Mouse (Mus musculus) C2C12 (cell line): ENCODE data around the gene Scand1. TPM values are rescaled to one million over a fixed set of nuclear protein-coding genes. Genes with fewer than 3 reads are reported as not detected.
A peak's percentile ranks its signal among the peaks of the same experiment; 100 is the strongest.

Experiments
- H3K27me3 ChIP-seq: one replicate; pipeline ENCODE4 v1.6.1; 2011; ENCODE audit not compliant: control insufficient read depth, insufficient read depth, insufficient read length
- H3K36me3 ChIP-seq: one replicate; pipeline ENCODE4 v1.6.1; 2011; ENCODE audit not compliant: control insufficient read depth, insufficient read depth
- H3K4me3 ChIP-seq: one replicate; pipeline ENCODE4 v1.5.1; 2011; ENCODE audit warnings: mild to moderate bottlenecking, control low read depth; ENCODE audit not compliant: poor library complexity, insufficient read depth, severe bottlenecking
- H3K79me2 ChIP-seq: one replicate; pipeline ENCODE4 v1.6.1; 2011; ENCODE audit not compliant: control insufficient read depth, insufficient read depth
- H3K79me3 ChIP-seq: one replicate; pipeline ENCODE4 v1.6.1; 2011; ENCODE audit warnings: low read depth, control low read depth
- H3ac ChIP-seq: one replicate; pipeline ENCODE3; 2011; ENCODE audit warnings: low read depth; ENCODE audit not compliant: control insufficient read depth, insufficient read length
- CEBPB ChIP-seq: IDR thresholded peaks from one replicate; pipeline ENCODE4 v1.6.1; 2011; ENCODE audit warnings: low read depth, mild to moderate bottlenecking, control low read depth, moderate library complexity
- CTCF ChIP-seq: IDR thresholded peaks from one replicate; pipeline ENCODE4 v1.5.1; 2011; ENCODE audit not compliant: control insufficient read depth, insufficient read depth, insufficient read length
- FOSL1 ChIP-seq: IDR thresholded peaks from one replicate; pipeline ENCODE4 v1.8.0; 2011; ENCODE audit warnings: mild to moderate bottlenecking, low read length; ENCODE audit not compliant: poor library complexity, insufficient read depth, severe bottlenecking
- MAX ChIP-seq: IDR thresholded peaks from one replicate; pipeline ENCODE4 v1.6.1; 2011; ENCODE audit warnings: mild to moderate bottlenecking, control low read depth
- MYOD1 ChIP-seq: IDR thresholded peaks from one replicate; pipeline ENCODE4 v1.6.1; 2011; ENCODE audit warnings: low read depth; ENCODE audit not compliant: control insufficient read depth, insufficient read length
- MYOG ChIP-seq: IDR thresholded peaks from one replicate; pipeline ENCODE4 v1.6.1; 2011; ENCODE audit not compliant: control insufficient read depth, insufficient read length; ENCODE audit errors: extremely low read depth
- USF1 ChIP-seq: IDR thresholded peaks from one replicate; pipeline ENCODE4 v1.6.1; 2011; ENCODE audit warnings: low read depth, mild to moderate bottlenecking, control low read depth, moderate library complexity
- polyA plus RNA-seq: library from polyadenylated mRNA; unstranded; fragments of >200 nt; fragmentation: generic; extraction: Trizol; gene quantifications from one replicate; pipeline ENCODE4 v1.2.1, GENCODE M21; 2012; ENCODE audit warnings: missing spikeins

Scand1 gene
- polyA plus RNA-seq, 1 experiment, result 140 TPM

- no peak overlapping the region for H3K4me3 ChIP-seq
- H3K36me3 ChIP-seq, result peaks cover 74% of the 10 kb centered on the region
- H3ac ChIP-seq, result no peak overlapping the region
- no peaks in the 10 kb centered on the region for H3K79me3 ChIP-seq
- no peaks in the 10 kb centered on the region for H3K27me3 ChIP-seq
- no peak for TF ChIP-seq CEBPB
- no peak for TF ChIP-seq USF1
- no peak for TF ChIP-seq FOSL1
- TF ChIP-seq MAX, result no peak
- TF ChIP-seq MYOG, result no peak
- TF ChIP-seq MYOD1, result no peak
- no peak for TF ChIP-seq CTCF
- no peaks in the 10 kb centered on the region for H3K79me2 ChIP-seq
Observed at GRCm38 (mm10) chr2:156289552-156290160, 22.8 kb downstream of the Scand1 start.

GRCm38 (mm10) chr2:156288222-156288621 is 24.3 kb downstream of the Scand1 start:
- TF ChIP-seq FOSL1 (no peak), MYOD1 (no peak), USF1 (no peak), CTCF (no peak), MAX (no peak), MYOG (no peak), CEBPB (no peak)
- Histone ChIP-seq H3ac (no peak overlapping the region), H3K79me2 (no peaks in the 10 kb centered on the region), H3K36me3 (peaks cover 78% of the 10 kb centered on the region), H3K4me3 (no peak overlapping the region), H3K79me3 (no peaks in the 10 kb centered on the region), H3K27me3 (no peaks in the 10 kb centered on the region)

GRCm38 (mm10) chr2:156286733-156287132 is 25.8 kb downstream of the Scand1 start:
- peaks cover 73% of the 10 kb centered on the region for H3K36me3 ChIP-seq

GRCm38 (mm10) chr2:156285161-156285560 is 27.3 kb downstream of the Scand1 start:
- no peak for TF ChIP-seq MYOG
- TF ChIP-seq MAX, result no peak
- no peak for TF ChIP-seq CTCF
- no peak for TF ChIP-seq USF1
- TF ChIP-seq CEBPB, result no peak
- Histone ChIP-seq H3K36me3 (peaks cover 63% of the 10 kb centered on the region), H3K79me3 (peaks cover 2% of the 10 kb centered on the region), H3ac (no peak overlapping the region), H3K79me2 (peaks cover 14% of the 10 kb centered on the region), H3K27me3 (no peaks in the 10 kb centered on the region), H3K4me3 (no peak overlapping the region)

More at GRCm38 (mm10) chr2:156286733-156287132, 25.8 kb downstream of the Scand1 start:
- Histone ChIP-seq H3ac (no peak overlapping the region), H3K27me3 (no peaks in the 10 kb centered on the region), H3K4me3 (no peak overlapping the region), H3K79me3 (no peaks in the 10 kb centered on the region), H3K79me2 (no peaks in the 10 kb centered on the region)
- TF ChIP-seq MYOG (no peak), CEBPB (no peak), FOSL1 (no peak), USF1 (no peak), MYOD1 (no peak), MAX (no peak)

- H3K36me3 ChIP-seq, result peaks cover 59% of the 10 kb centered on the region
- H3K27me3 ChIP-seq, result no peaks in the 10 kb centered on the region
- H3K4me3 ChIP-seq, result no peak overlapping the region
- H3ac ChIP-seq, result no peak overlapping the region
- H3K79me2 ChIP-seq, result peaks cover 26% of the 10 kb centered on the region
- peaks cover 2% of the 10 kb centered on the region for H3K79me3 ChIP-seq
- TF ChIP-seq CEBPB, result no peak
- TF ChIP-seq CTCF, result no peak
- TF ChIP-seq MYOD1, result no peak
- no peak for TF ChIP-seq USF1
- TF ChIP-seq MYOG, result no peak
Observed at GRCm38 (mm10) chr2:156281227-156281626, 31.3 kb downstream of the Scand1 start.

- Histone ChIP-seq H3K27me3 (no peaks in the 10 kb centered on the region), H3K4me3 (no peak overlapping the region), H3K79me3 (peaks cover 2% of the 10 kb centered on the region), H3K36me3 (peaks cover 49% of the 10 kb centered on the region), H3K79me2 (peaks cover 28% of the 10 kb centered on the region), H3ac (peak overlapping the region; percentile 34)
- TF ChIP-seq MAX (peak; percentile 67), MYOD1 (peak; percentile 87), CTCF (peak; percentile 39), FOSL1 (no peak), CEBPB (no peak), MYOG (no peak), USF1 (no peak)
Observed at GRCm38 (mm10) chr2:156278226-156279017, 34.1 kb downstream of the Scand1 start.
